Mouse (Mus musculus): ENCODE data around the gene Atmin. TPM values are rescaled to one million over a fixed set of nuclear protein-coding genes. Genes with fewer than 3 reads are reported as not detected.

Atmin gene
- polyA plus RNA-seq, 1 experiment from 2014 or later: 15.9 TPM

GRCm38 (mm10) chr8:116946851-116947250 is 3.7 kb downstream of the Atmin start:
- H3K27me3 ChIP-seq: no peaks in the 10 kb centered on the region
- no peak for DNase-seq (ENCODE audit: low read depth, low spot score)
- no peak for TF ChIP-seq CTCF (IDR thresholded peaks at IDR 0.05)
- ChIA-PET CTCF (no interaction called here), POLR2A (interaction anchor here (1.1 kb wide), 1 partner anchor 223 kb away, joined by 3 read pairs; no protein-coding TSS in a partner anchor)
- ATAC-seq: no peak
- in situ Hi-C loops (cut with MboI; ENCODE audit: low pct_unique_long_range_greater_than_20kb): no loop called here

GRCm38 (mm10) chr8:116947589-116947988 is 4.4 kb downstream of the Atmin start:
- TF ChIP-seq CTCF (IDR thresholded peaks at IDR 0.05): no peak
- H3K27me3 ChIP-seq: no peaks in the 10 kb centered on the region
- CTCF ChIA-PET: interaction anchor here (1.1 kb wide), 1 partner anchor 12 kb away, joined by 3 read pairs; no protein-coding TSS in a partner anchor
- DNase-seq (ENCODE audit: low read depth, low spot score) (no peak), ATAC-seq (no peak)
- in situ Hi-C loops (cut with MboI; ENCODE audit: low pct_unique_long_range_greater_than_20kb): no loop called here
- POLR2A ChIA-PET: no interaction called here

GRCm38 (mm10) chr8:116951369-116951768 is 8.2 kb downstream of the Atmin start:
- ChIA-PET CTCF (interaction anchor here (0.7 to 1.5 kb wide), 3 partner anchors 14 to 29 kb away, joined by 3 to 4 read pairs (median 3); partner anchors contain the start of gene 1700030J22Rik), POLR2A (no interaction called here)

GRCm38 (mm10) chr8:116951778-116952177 is 8.6 kb downstream of the Atmin start:
- ChIA-PET CTCF (interaction anchor here (0.7 to 1.5 kb wide), 3 partner anchors 13 to 28 kb away, joined by 3 to 4 read pairs (median 3); partner anchors contain the start of gene 1700030J22Rik), POLR2A (no interaction called here)
- ATAC-seq (no peak), DNase-seq (ENCODE audit: low read depth, low spot score) (no peak)
- in situ Hi-C loops (cut with MboI; ENCODE audit: low pct_unique_long_range_greater_than_20kb): no loop called here
- no peaks in the 10 kb centered on the region for H3K27me3 ChIP-seq
- no peak for TF ChIP-seq CTCF (IDR thresholded peaks at IDR 0.05)

More at GRCm38 (mm10) chr8:116951369-116951768, 8.2 kb downstream of the Atmin start:
- no peak for ATAC-seq
- in situ Hi-C loops (cut with MboI; ENCODE audit: low pct_unique_long_range_greater_than_20kb): no loop called here
- H3K27me3 ChIP-seq: no peaks in the 10 kb centered on the region
- no peak for DNase-seq (ENCODE audit: low read depth, low spot score)
- no peak for TF ChIP-seq CTCF (IDR thresholded peaks at IDR 0.05)

GRCm38 (mm10) chr8:116952428-116952827 is 9.2 kb downstream of the Atmin start:
- no peaks in the 10 kb centered on the region for H3K27me3 ChIP-seq
- CTCF ChIA-PET: no interaction called here
- POLR2A ChIA-PET: no interaction called here
- ATAC-seq (no peak), DNase-seq (ENCODE audit: low read depth, low spot score) (no peak)
- in situ Hi-C loops (cut with MboI; ENCODE audit: low pct_unique_long_range_greater_than_20kb): no loop called here
- TF ChIP-seq CTCF (IDR thresholded peaks at IDR 0.05): no peak

GRCm38 (mm10) chr8:116954415-116954814 is 11.2 kb downstream of the Atmin start:
- in situ Hi-C loops (cut with MboI; ENCODE audit: low pct_unique_long_range_greater_than_20kb): no loop called here
- ChIA-PET POLR2A (no interaction called here), CTCF (no interaction called here)
- H3K27me3 ChIP-seq: no peaks in the 10 kb centered on the region
- ATAC-seq (no peak), DNase-seq (ENCODE audit: low read depth, low spot score) (no peak)
- TF ChIP-seq CTCF (IDR thresholded peaks at IDR 0.05): no peak

- ATAC-seq (no peak), DNase-seq (ENCODE audit: low read depth, low spot score) (no peak)
- CTCF ChIA-PET: interaction anchor here (1.6 kb wide), 1 partner anchor 13 kb away, joined by 4 read pairs; no protein-coding TSS in a partner anchor
- no peaks in the 10 kb centered on the region for H3K27me3 ChIP-seq
- POLR2A ChIA-PET: no interaction called here
- TF ChIP-seq CTCF (IDR thresholded peaks at IDR 0.05): no peak
- in situ Hi-C loops (cut with MboI; ENCODE audit: low pct_unique_long_range_greater_than_20kb): no loop called here
Measured at GRCm38 (mm10) chr8:116969531-116969930, 26.3 kb downstream of the Atmin start.

- TF ChIP-seq CTCF (IDR thresholded peaks at IDR 0.05): no peak
- CTCF ChIA-PET: no interaction called here
- in situ Hi-C loops (cut with MboI; ENCODE audit: low pct_unique_long_range_greater_than_20kb): loop anchor here (5.0 kb wide), 1 partner anchor 33 kb away; the partner anchor contains the start of gene Atmin
- no peaks in the 10 kb centered on the region for H3K27me3 ChIP-seq
- ATAC-seq (no peak), DNase-seq (ENCODE audit: low read depth, low spot score) (no peak)
- POLR2A ChIA-PET: no interaction called here
Measured at GRCm38 (mm10) chr8:116975066-116975465, 31.9 kb downstream of the Atmin start.

GRCm38 (mm10) chr8:116975606-116976005 is 32.4 kb downstream of the Atmin start:
- no peak for ATAC-seq
- in situ Hi-C loops (cut with MboI; ENCODE audit: low pct_unique_long_range_greater_than_20kb): loop anchor here (5.0 kb wide), 1 partner anchor 33 kb away; the partner anchor contains the start of gene Atmin
- CTCF ChIA-PET: no interaction called here
- no peak for DNase-seq (ENCODE audit: low read depth, low spot score)
- no peaks in the 10 kb centered on the region for H3K27me3 ChIP-seq
- TF ChIP-seq CTCF (IDR thresholded peaks at IDR 0.05): no peak
- POLR2A ChIA-PET: no interaction called here

GRCm38 (mm10) chr8:116978052-116978451 is 34.9 kb downstream of the Atmin start:
- ChIA-PET POLR2A (no interaction called here), CTCF (interaction anchor here (1.0 to 1.4 kb wide), 4 partner anchors 21 to 35 kb away, joined by 3 to 5 read pairs (median 4); partner anchors contain the start of gene Atmin)
- in situ Hi-C loops (cut with MboI; ENCODE audit: low pct_unique_long_range_greater_than_20kb): loop anchor here (5.0 kb wide), 1 partner anchor 36 kb away; the partner anchor contains the start of gene Atmin
- ATAC-seq: peak; percentile 15
- H3K27me3 ChIP-seq: no peaks in the 10 kb centered on the region
- no peak for TF ChIP-seq CTCF (IDR thresholded peaks at IDR 0.05)
- DNase-seq (ENCODE audit: low read depth, low spot score): no peak

GRCm38 (mm10) chr8:116978631-116979256 is 35.6 kb downstream of the Atmin start, which contains the start of gene 1700030J22Rik:
Gene 1700030J22Rik (minus strand): TSS chr8:116978959.
- CTCF ChIA-PET: interaction anchor here (0.7 to 1.4 kb wide), 5 partner anchors 21 to 88 kb away, joined by 3 to 5 read pairs (median 3); partner anchors contain the start of gene Atmin
- no peaks in the 10 kb centered on the region for H3K27me3 ChIP-seq
- peak; percentile 90 for DNase-seq (ENCODE audit: low read depth, low spot score)
- TF ChIP-seq CTCF (IDR thresholded peaks at IDR 0.05): no peak
- POLR2A ChIA-PET: no interaction called here
- ATAC-seq: peak; percentile 91
- in situ Hi-C loops (cut with MboI; ENCODE audit: low pct_unique_long_range_greater_than_20kb): loop anchor here (5.0 kb wide), 1 partner anchor 36 kb away; the partner anchor contains the start of gene Atmin
